Mouse (Mus musculus): ENCODE data around the gene Ccl6.

- TF ChIP-seq EP300 (IDR thresholded peaks at IDR 0.05; ENCODE audit: low read depth), result no peak
- no peak for TF ChIP-seq CTCF (IDR thresholded peaks at IDR 0.05; ENCODE audit: low read depth)
Measured at GRCm38 (mm10) chr11:83578999-83579398, 13.9 kb downstream of the Ccl6 start.

All from heart, postnatal 0 days (tissue).